Mouse (Mus musculus): ENCODE measurements at regions not wholly inside any gene's neighbourhood (a gene's known extent, or its start where the extent isn't known, plus 50 kb on each side); places are given as distances from the start of the nearest gene placed in this dataset.

GRCm38 (mm10) chr9:40611626-40612025 lies 58.8 kb upstream of the Gm21915 start:
- H3K9ac ChIP-seq (ENCODE audit: low read length), result no peak overlapping the region
- H3K4me1 ChIP-seq (replicated peaks; ENCODE audit: control insufficient read depth, insufficient read depth, low read length), result peaks cover 6% of the 10 kb centered on the region; the same call in 1 of the 2 replicates
- H3K27me3 ChIP-seq (ENCODE audit: control insufficient read depth, insufficient read depth, low read length), result no peaks in the 10 kb centered on the region
- H3K36me3 ChIP-seq (ENCODE audit: control insufficient read depth, insufficient read depth, low read length), result no peaks in the 10 kb centered on the region
- WGBS, result 53% methylated on average over 3 of the region's 3 CpGs
- H3K27ac ChIP-seq (ENCODE audit: low read depth, low read length), result no peak overlapping the region
- H3K9me3 ChIP-seq (ENCODE audit: control insufficient read depth, low read length), result no peaks in the 10 kb centered on the region
- DNase-seq (ENCODE audit: low spot score), result no peak
- no peak overlapping the region for H3K4me3 ChIP-seq (ENCODE audit: low read depth, low read length)
- no peak overlapping the region for H3K4me2 ChIP-seq (ENCODE audit: low read depth, low read length, severe bottlenecking)
- ATAC-seq (replicated peaks; ENCODE audit: low FRiP score), result no peak

- H3K4me2 ChIP-seq (ENCODE audit: low read depth, low read length, severe bottlenecking), result no peak overlapping the region
- 74% methylated on average over 14 of the region's 14 CpGs for WGBS
- H3K4me1 ChIP-seq (replicated peaks; ENCODE audit: control insufficient read depth, insufficient read depth, low read length), result no peaks in the 10 kb centered on the region
- no peak overlapping the region for H3K9ac ChIP-seq (ENCODE audit: low read length)
- ATAC-seq (replicated peaks; ENCODE audit: low FRiP score) (no peak), DNase-seq (ENCODE audit: low spot score) (no peak)
- no peaks in the 10 kb centered on the region for H3K9me3 ChIP-seq (ENCODE audit: control insufficient read depth, low read length)
- H3K36me3 ChIP-seq (ENCODE audit: control insufficient read depth, insufficient read depth, low read length), result no peaks in the 10 kb centered on the region
- no peak overlapping the region for H3K4me3 ChIP-seq (ENCODE audit: low read depth, low read length)
- no peaks in the 10 kb centered on the region for H3K27me3 ChIP-seq (ENCODE audit: control insufficient read depth, insufficient read depth, low read length)
- no peak overlapping the region for H3K27ac ChIP-seq (ENCODE audit: low read depth, low read length)
These were observed 61.8 kb upstream of the Gm21915 start for GRCm38 (mm10) chr9:40608596-40608995.

GRCm38 (mm10) chr9:40607941-40608340 lies 62.5 kb upstream of the Gm21915 start:
- Histone ChIP-seq H3K27me3 (ENCODE audit: control insufficient read depth, insufficient read depth, low read length) (no peaks in the 10 kb centered on the region), H3K4me3 (ENCODE audit: low read depth, low read length) (no peak overlapping the region), H3K9ac (ENCODE audit: low read length) (no peak overlapping the region), H3K27ac (ENCODE audit: low read depth, low read length) (no peak overlapping the region), H3K9me3 (ENCODE audit: control insufficient read depth, low read length) (no peaks in the 10 kb centered on the region), H3K4me1 (replicated peaks; ENCODE audit: control insufficient read depth, insufficient read depth, low read length) (no peaks in the 10 kb centered on the region), H3K4me2 (ENCODE audit: low read depth, low read length, severe bottlenecking) (no peak overlapping the region), H3K36me3 (ENCODE audit: control insufficient read depth, insufficient read depth, low read length) (no peaks in the 10 kb centered on the region)
- DNase-seq (ENCODE audit: low spot score) (no peak), ATAC-seq (replicated peaks; ENCODE audit: low FRiP score) (no peak)
- WGBS, result 93% methylated on average over 18 of the region's 18 CpGs

- no peaks in the 10 kb centered on the region for H3K4me1 ChIP-seq (replicated peaks; ENCODE audit: control insufficient read depth, insufficient read depth, low read length)
- WGBS, result 80% methylated on average over 1 of the region's 1 CpGs
- no peaks in the 10 kb centered on the region for H3K36me3 ChIP-seq (ENCODE audit: control insufficient read depth, insufficient read depth, low read length)
- no peak overlapping the region for H3K4me3 ChIP-seq (ENCODE audit: low read depth, low read length)
- DNase-seq (ENCODE audit: low spot score) (no peak), ATAC-seq (replicated peaks; ENCODE audit: low FRiP score) (no peak)
- H3K27ac ChIP-seq (ENCODE audit: low read depth, low read length), result no peak overlapping the region
- no peak overlapping the region for H3K4me2 ChIP-seq (ENCODE audit: low read depth, low read length, severe bottlenecking)
- H3K9me3 ChIP-seq (ENCODE audit: control insufficient read depth, low read length), result no peaks in the 10 kb centered on the region
- no peaks in the 10 kb centered on the region for H3K27me3 ChIP-seq (ENCODE audit: control insufficient read depth, insufficient read depth, low read length)
- no peak overlapping the region for H3K9ac ChIP-seq (ENCODE audit: low read length)
These were observed 66.9 kb upstream of the Gm21915 start for GRCm38 (mm10) chr9:40603521-40603920.

GRCm38 (mm10) chr9:40598431-40598831 lies 67.2 kb upstream of the Gramd1b start:
- H3K36me3 ChIP-seq (ENCODE audit: control insufficient read depth, insufficient read depth, low read length), result no peaks in the 10 kb centered on the region
- H3K9ac ChIP-seq (ENCODE audit: low read length), result no peak overlapping the region
- no peak overlapping the region for H3K4me2 ChIP-seq (ENCODE audit: low read depth, low read length, severe bottlenecking)
- H3K4me3 ChIP-seq (ENCODE audit: low read depth, low read length), result no peak overlapping the region
- ATAC-seq (replicated peaks; ENCODE audit: low FRiP score) (no peak), DNase-seq (ENCODE audit: low spot score) (no peak)
- WGBS, result 79% methylated on average over 7 of the region's 7 CpGs
- no peaks in the 10 kb centered on the region for H3K27me3 ChIP-seq (ENCODE audit: control insufficient read depth, insufficient read depth, low read length)
- H3K4me1 ChIP-seq (replicated peaks; ENCODE audit: control insufficient read depth, insufficient read depth, low read length), result no peaks in the 10 kb centered on the region
- H3K9me3 ChIP-seq (ENCODE audit: control insufficient read depth, low read length), result no peaks in the 10 kb centered on the region
- no peak overlapping the region for H3K27ac ChIP-seq (ENCODE audit: low read depth, low read length)

- no peaks in the 10 kb centered on the region for H3K36me3 ChIP-seq (ENCODE audit: control insufficient read depth, insufficient read depth, low read length)
- H3K4me1 ChIP-seq (replicated peaks; ENCODE audit: control insufficient read depth, insufficient read depth, low read length), result no peaks in the 10 kb centered on the region
- ATAC-seq (replicated peaks; ENCODE audit: low FRiP score) (no peak), DNase-seq (ENCODE audit: low spot score) (no peak)
- no peak overlapping the region for H3K9ac ChIP-seq (ENCODE audit: low read length)
- no peaks in the 10 kb centered on the region for H3K27me3 ChIP-seq (ENCODE audit: control insufficient read depth, insufficient read depth, low read length)
- H3K4me2 ChIP-seq (ENCODE audit: low read depth, low read length, severe bottlenecking), result no peak overlapping the region
- WGBS, result 73% methylated on average over 2 of the region's 2 CpGs
- H3K4me3 ChIP-seq (ENCODE audit: low read depth, low read length), result no peak overlapping the region
- H3K9me3 ChIP-seq (ENCODE audit: control insufficient read depth, low read length), result no peaks in the 10 kb centered on the region
- no peak overlapping the region for H3K27ac ChIP-seq (ENCODE audit: low read depth, low read length)
These were observed 56.2 kb upstream of the Gramd1b start for GRCm38 (mm10) chr9:40587421-40587820.

GRCm38 (mm10) chr9:40586581-40586980 lies 55.4 kb upstream of the Gramd1b start:
- DNase-seq (ENCODE audit: low spot score) (no peak), ATAC-seq (replicated peaks; ENCODE audit: low FRiP score) (no peak)
- H3K36me3 ChIP-seq (ENCODE audit: control insufficient read depth, insufficient read depth, low read length), result no peaks in the 10 kb centered on the region
- 96% methylated on average over 7 of the region's 7 CpGs for WGBS
- no peak overlapping the region for H3K27ac ChIP-seq (ENCODE audit: low read depth, low read length)
- H3K4me3 ChIP-seq (ENCODE audit: low read depth, low read length), result no peak overlapping the region
- no peaks in the 10 kb centered on the region for H3K4me1 ChIP-seq (replicated peaks; ENCODE audit: control insufficient read depth, insufficient read depth, low read length)
- no peak overlapping the region for H3K9ac ChIP-seq (ENCODE audit: low read length)
- H3K4me2 ChIP-seq (ENCODE audit: low read depth, low read length, severe bottlenecking), result no peak overlapping the region
- no peaks in the 10 kb centered on the region for H3K27me3 ChIP-seq (ENCODE audit: control insufficient read depth, insufficient read depth, low read length)
- no peaks in the 10 kb centered on the region for H3K9me3 ChIP-seq (ENCODE audit: control insufficient read depth, low read length)

- 49% methylated on average over 11 of the region's 11 CpGs for WGBS
- Histone ChIP-seq H3K4me3 (ENCODE audit: low read depth, low read length) (no peak overlapping the region), H3K27me3 (ENCODE audit: control insufficient read depth, insufficient read depth, low read length) (no peaks in the 10 kb centered on the region)
These were observed 52.4 kb upstream of the Gramd1b start for GRCm38 (mm10) chr9:40583554-40583953.

GRCm38 (mm10) chr9:40581854-40582253 lies 50.7 kb upstream of the Gramd1b start:
- WGBS, result 67% methylated on average over 2 of the region's 2 CpGs
- no peaks in the 10 kb centered on the region for H3K4me1 ChIP-seq (replicated peaks; ENCODE audit: control insufficient read depth, insufficient read depth, low read length)
- H3K4me3 ChIP-seq (ENCODE audit: low read depth, low read length), result no peak overlapping the region
- no peaks in the 10 kb centered on the region for H3K36me3 ChIP-seq (ENCODE audit: control insufficient read depth, insufficient read depth, low read length)
- ATAC-seq (replicated peaks; ENCODE audit: low FRiP score), result no peak
- H3K27ac ChIP-seq (ENCODE audit: low read depth, low read length), result no peak overlapping the region
- no peaks in the 10 kb centered on the region for H3K27me3 ChIP-seq (ENCODE audit: control insufficient read depth, insufficient read depth, low read length)
- no peak for DNase-seq (ENCODE audit: low spot score)
- no peak overlapping the region for H3K4me2 ChIP-seq (ENCODE audit: low read depth, low read length, severe bottlenecking)
- no peaks in the 10 kb centered on the region for H3K9me3 ChIP-seq (ENCODE audit: control insufficient read depth, low read length)
- H3K9ac ChIP-seq (ENCODE audit: low read length), result no peak overlapping the region

More at GRCm38 (mm10) chr9:40583554-40583953, 52.4 kb upstream of the Gramd1b start:
- ATAC-seq (replicated peaks; ENCODE audit: low FRiP score) (0 out of 2 replicates have a peak, but pooled peaks have one; percentile 15), DNase-seq (ENCODE audit: low spot score) (peak; percentile 82)
- no peaks in the 10 kb centered on the region for H3K9me3 ChIP-seq (ENCODE audit: control insufficient read depth, low read length)
- no peak overlapping the region for H3K27ac ChIP-seq (ENCODE audit: low read depth, low read length)
- no peak overlapping the region for H3K4me2 ChIP-seq (ENCODE audit: low read depth, low read length, severe bottlenecking)
- H3K4me1 ChIP-seq (replicated peaks; ENCODE audit: control insufficient read depth, insufficient read depth, low read length), result no peaks in the 10 kb centered on the region
- H3K36me3 ChIP-seq (ENCODE audit: control insufficient read depth, insufficient read depth, low read length), result no peaks in the 10 kb centered on the region
- no peak overlapping the region for H3K9ac ChIP-seq (ENCODE audit: low read length)

Data from forebrain, embryonic 11.5 days (tissue).